Mouse (Mus musculus) hindlimb bud, embryonic 11.5 days (tissue): ENCODE results near the gene Gm39566.
A peak's percentile ranks its signal among the peaks of the same experiment; 100 is the strongest.

Source experiments
- DNase-seq: peaks from one replicate; pipeline ENCODE4 v3.0.0-alpha.2; 2012; ENCODE audit warnings: low read depth, low spot score; ENCODE audit errors: extremely low spot score

Gene Gm39566

GRCm38 (mm10) chr11:69799394-69800137 is 15.5 kb downstream of the Gm39566 start:
- DNase-seq: no peak

DNA sequence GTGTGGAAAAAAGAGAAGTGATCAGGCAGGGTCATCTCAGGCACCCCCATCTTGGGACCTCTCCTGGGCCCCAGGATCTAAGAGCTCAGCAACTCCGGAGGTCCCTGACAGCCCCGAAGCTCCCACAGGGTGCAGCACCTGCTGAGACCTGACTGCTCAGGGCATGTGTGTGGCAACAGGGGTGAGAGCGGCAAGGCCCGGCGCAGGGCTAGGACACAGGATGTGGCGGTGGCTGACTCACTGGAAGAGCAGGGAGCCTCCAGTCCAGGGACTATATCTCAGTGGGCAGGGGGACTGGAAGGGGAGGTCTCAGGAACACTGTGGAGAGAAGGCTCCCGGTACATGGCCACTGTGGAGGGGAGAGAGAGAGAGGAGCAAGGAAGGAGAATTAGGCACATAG is 17.2 kb downstream of the Gm39566 start:
- no peak for DNase-seq

DNA sequence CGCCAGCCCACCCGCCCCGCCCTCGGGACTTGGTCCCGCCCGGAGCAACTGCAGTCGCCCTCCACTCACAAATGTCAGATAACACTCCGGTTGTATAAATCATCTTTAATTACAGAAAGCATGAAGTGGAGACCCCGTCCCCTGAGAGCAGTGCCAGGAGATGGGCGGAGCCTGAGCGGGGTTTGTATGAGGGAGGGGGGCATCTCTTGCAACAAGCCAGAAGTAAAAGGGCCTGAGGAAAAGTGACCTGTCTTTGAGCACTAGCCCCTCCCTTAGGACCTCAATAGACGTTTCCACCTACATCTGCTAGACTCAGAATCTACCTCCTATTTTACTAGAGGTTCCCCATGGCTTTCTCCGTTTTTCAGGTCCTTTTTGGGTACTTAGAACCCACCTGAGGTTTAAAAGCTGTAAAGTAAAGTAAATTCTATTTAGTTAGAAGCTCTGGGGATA is 19.1 kb downstream of the Gm39566 start:
- no peak for DNase-seq

DNA sequence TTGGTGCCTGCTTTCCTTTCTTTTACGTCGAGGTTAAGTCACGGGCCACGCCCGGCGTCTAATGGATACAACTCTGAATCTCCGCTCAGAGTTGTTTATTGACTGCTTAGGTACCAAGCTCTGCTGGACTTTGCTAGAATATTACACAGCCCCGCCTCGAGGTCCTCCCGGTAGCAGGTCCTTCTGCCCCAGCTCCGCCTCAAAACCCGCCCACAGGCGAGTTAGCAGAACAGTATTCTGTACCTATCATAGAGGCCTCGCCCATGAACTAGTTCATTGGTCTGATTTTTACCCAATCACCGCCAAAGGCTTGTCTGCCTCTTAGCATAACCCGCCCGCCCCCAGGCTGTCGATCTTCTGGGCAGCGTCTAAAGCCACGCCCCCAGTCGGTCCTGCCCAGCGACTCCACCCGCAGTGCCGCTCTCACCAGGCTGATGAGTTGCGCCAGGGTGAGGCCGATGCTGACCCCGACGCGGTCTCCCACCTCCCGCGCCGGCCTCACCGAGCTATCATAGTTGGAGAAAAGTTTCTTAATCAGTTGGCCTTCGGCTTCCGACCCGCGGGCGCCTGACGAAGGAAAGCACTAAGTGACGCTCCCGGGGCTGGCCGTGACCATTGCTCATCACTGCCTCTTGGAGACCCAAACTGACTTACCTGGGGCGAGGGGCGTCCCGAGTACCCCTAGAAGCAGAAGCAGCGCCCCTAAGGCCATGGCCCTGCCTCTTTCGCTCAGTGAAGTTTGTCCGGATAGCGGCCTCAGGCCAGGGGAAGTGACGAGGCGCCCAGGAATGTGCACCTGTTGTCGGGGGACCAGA is 19.7 kb downstream of the Gm39566 start, which contains the start of gene Chrnb1:
Gene Chrnb1, minus strand, starts transcription at position 776 of the 815 bp plus-strand sequence.
- DNase-seq: peak; percentile 61

GRCm38 (mm10) chr11:69793429-69793828 is 21.7 kb downstream of the Gm39566 start:
- no peak for DNase-seq

- no peak for DNase-seq
Measured at GRCm38 (mm10) chr11:69791420-69791819, 23.7 kb downstream of the Gm39566 start.

DNA sequence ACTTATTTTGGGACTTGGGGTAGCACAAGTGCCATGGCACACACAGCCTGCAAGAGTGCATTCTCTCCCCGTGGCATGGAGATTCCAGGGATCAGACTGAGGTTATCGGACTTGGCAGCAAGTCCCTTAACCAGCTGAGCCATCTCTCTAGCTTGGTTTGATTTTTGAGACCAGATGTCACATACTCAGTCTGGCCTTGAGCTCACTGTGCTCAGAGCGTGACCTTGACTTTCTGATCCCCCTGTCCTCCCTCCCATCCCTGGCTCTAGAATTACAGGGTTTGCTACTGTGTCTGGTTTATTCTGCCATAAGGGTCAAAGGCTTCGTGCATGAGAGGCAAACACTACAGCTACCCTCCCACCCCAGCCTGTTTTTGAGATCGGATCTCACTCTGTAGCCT is 25.7 kb downstream of the Gm39566 start:
- no peak for DNase-seq

DNA sequence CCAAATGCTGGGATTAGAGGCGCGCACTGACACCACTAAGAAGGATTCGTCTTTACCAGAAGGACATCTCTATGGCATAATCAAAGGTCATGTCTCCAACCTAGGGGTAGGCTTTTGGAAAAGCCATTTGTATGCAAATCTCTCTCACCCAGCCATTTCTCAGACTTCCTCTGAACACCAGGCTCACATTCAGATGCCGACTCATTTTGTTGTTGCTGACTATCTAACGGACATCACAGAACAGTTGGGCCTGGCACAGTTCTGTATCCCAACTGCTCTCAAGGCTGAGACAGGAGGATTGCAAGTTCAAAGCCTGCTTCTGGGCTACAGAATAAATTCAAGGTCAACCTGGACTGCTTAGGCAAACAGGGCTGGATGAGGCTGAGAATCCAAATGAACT is 27.8 kb downstream of the Gm39566 start:
- no peak for DNase-seq

- no peak for DNase-seq
Measured at GRCm38 (mm10) chr11:69784793-69785272, 30.3 kb downstream of the Gm39566 start.

DNA sequence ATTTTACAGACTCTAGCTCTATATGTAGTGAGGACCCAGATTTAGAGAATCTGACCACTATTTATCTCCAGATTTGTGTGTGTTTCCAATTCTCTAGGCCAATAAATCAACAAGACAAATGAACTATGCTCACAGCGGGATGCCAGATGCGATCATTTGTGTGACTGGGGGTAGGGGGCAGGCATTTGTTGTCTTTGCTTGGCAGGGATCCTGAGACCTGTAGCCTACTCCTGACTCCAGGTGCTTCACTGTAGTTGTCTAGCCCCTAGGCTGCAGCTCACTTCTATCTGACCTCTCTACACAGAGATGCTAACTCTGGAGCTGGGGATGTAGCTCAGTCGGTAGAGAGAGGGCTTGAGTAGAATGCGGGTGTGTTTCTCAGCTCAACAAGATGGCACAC is 33.3 kb downstream of the Gm39566 start:
- no peak for DNase-seq

DNA sequence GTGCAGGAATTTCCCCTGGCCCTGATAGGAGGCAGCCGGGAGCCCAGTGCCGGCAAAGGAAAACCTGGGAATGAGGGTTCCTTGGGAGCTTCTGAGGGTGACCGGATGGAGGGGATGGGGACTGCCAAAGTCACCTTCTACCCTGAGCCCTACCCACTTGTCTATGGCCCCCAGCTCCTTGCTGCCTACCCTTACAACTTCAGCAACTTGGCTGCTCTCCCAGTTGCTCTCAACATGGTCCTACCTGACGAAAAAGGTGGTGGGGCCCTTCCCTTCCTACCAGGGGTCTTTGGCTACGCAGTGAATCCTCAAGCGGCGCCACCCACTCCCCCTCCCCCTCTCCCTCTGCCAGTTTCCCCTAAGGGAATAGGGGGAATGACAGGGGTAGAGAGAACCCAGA is 36.1 kb downstream of the Gm39566 start:
- no peak for DNase-seq

DNA sequence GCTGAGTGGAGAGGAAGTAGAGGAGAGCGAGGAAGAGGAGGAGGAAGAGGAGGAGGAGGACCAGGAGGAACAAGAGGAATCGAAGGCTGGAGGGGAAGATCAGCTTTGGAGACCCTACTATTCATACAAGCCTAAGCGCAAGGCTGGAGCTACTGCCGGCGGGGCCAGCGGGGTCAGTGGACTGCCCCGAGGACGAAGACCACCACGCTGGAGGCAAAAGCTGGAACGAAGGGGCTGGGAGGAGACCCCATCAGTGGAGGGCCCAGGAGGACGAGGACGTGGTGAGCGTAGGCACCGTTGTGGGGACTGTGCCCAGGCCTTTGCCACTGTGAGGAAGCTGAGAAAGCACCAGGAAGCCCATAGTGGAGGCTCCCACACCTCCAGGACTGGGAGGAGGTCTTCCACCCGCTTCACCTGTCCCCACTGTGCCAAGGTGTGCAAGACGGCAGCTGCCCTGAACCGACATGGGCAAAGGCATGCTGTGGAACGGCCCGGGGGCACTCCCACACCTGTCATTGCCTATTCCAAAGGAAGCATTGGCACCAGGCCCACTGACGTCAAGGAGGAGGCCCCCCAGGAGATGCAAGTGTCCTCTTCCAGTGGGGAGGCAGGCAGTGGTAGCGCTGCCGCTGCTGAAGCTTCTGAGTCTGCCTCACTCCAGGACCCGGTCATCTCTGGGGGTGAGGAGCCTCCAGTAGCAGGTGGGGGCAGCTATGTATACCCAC is 36.7 kb downstream of the Gm39566 start:
- no peak for DNase-seq

DNA sequence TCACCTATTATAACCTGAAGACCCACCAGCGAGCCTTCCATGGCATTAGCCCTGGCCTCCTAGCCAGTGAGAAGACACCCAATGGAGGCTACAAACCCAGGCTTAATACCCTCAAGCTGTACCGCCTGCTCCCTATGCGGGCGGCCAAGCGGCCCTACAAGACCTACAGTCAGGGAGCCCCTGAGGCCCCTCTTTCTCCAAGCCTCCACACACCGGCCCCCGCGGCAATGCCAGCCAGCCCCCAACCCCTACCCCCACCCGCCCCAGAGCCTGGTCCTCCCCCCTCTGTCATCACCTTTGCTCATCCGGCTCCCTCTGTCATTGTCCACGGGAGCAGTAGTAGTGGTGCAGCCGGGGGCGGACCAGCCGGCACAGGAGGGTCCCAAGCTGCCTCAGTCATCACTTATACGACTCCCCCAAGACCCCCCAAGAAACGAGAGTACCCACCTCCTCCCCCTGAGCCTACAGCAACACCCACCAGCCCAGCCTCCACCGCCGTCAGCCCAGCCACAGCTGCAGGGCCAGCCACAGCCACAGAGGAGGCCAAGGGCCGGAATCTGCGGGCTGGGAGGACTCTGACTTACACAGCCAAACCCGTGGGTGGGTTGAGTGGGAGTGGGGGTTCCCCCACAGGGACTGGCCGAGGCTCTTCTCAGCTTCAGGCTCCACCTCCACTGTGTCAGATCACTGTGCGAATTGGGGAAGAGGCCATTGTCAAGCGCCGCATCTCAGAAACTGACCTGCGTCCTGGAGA is 37.4 kb downstream of the Gm39566 start:
- no peak for DNase-seq

DNA sequence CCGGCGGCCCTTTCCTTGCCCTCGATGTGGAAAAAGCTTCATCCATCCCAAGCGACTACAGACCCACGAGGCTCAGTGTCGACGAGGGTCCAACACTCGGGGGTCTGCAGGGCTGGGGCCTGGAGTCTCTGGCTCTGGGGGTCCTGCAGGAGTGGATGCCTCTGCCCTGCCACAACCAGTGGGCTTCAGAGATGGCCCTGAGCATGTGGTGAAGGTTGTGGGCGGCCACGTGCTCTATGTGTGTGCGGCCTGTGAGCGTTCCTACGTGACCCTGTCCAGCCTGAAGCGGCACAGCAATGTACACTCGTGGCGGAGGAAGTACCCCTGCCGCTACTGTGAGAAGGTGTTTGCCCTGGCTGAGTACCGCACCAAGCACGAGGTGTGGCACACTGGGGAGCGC is 38.6 kb downstream of the Gm39566 start:
- no peak for DNase-seq

DNA sequence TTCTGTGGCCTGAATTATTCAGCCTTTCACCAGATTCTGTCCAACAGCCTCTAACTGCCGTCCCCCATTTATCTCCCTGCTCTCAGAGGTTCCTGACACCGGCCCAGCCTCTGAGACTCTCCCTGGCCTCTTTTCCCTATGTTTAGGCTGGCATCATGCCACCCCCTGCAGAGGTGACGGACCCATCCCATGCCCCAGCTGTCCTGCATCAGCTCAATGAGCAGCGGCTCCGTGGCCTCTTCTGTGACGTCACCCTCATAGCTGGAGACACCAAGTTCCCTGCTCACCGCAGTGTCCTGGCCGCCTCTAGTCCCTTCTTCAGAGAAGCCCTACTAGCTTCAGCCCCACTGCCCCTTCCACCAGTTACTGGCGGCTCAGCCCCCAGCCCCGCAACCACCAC is 39.4 kb downstream of the Gm39566 start:
- DNase-seq: no peak

DNA sequence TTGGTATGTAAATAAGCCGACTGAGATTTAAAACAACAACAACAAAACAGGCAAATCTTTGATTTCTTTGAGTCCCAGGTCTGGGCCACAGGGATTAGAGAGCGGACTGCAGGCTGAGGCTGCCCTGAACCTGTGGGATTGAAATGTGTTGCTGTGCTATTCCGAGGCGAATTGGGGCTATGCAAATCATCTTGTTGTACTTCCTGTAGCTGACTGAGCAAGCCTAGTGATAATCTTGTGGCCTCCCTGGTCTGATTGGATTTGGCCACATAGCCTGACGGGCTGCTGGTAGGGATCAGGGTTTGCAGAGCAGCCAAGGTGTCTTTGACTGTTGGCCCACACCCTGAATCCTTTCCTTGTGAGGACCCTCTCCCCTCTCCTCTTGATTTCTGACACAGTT is 40.1 kb downstream of the Gm39566 start:
- no peak for DNase-seq

- DNase-seq: no peak
Measured at GRCm38 (mm10) chr11:69767625-69767909, 47.5 kb downstream of the Gm39566 start.

GRCm38 (mm10) chr11:69766872-69767624 is 48.0 kb downstream of the Gm39566 start:
- DNase-seq: no peak

- DNase-seq: no peak
Measured at GRCm38 (mm10) chr11:69766126-69766609, 48.9 kb downstream of the Gm39566 start.
